Mouse (Mus musculus) midbrain, postnatal 0 days (tissue): ENCODE results near the gene Tspan15. TPM values are rescaled to one million over a fixed set of nuclear protein-coding genes. Genes with fewer than 3 reads are reported as not detected.
A peak's percentile ranks its signal among the peaks of the same experiment; 100 is the strongest.

ENCODE experiments used
- ATAC-seq: fragments of 200-750 bp; cut with Nextera tagmentation; 2 replicates; pipeline ENCODE4 v1.8.0; 2017; ENCODE audit warnings: moderate number of reproducible peaks, mild to moderate bottlenecking, moderate TSS enrichment, moderate library complexity; ENCODE audit not compliant: low FRiP score
- DNase-seq: peaks from one replicate; pipeline ENCODE4 v3.0.0-alpha.2; 2015; ENCODE audit warnings: low spot score
- H3K27ac ChIP-seq: fragments of 300-500 bp; sonication (generic); 2 replicates; pipeline ENCODE4 v1.5.1; 2014; ENCODE audit warnings: low read depth, mild to moderate bottlenecking, low read length, mixed read lengths
- H3K27me3 ChIP-seq: fragments of 300-500 bp; sonication (generic); 2 replicates; pipeline ENCODE4 v1.6.1; 2014; ENCODE audit warnings: low read length, control low read depth, mixed read lengths; ENCODE audit not compliant: insufficient read depth
- H3K36me3 ChIP-seq: fragments of 300-500 bp; sonication (generic); 2 replicates; pipeline ENCODE4 v1.6.1; 2014; ENCODE audit warnings: low read length, control low read depth, mixed read lengths; ENCODE audit not compliant: insufficient read depth
- H3K4me1 ChIP-seq: fragments of 300-500 bp; sonication (generic); 2 replicates; pipeline ENCODE4 v1.6.1; 2014; ENCODE audit warnings: mild to moderate bottlenecking, control low read depth, antibody characterized with exemption, low read length, mixed read lengths; ENCODE audit not compliant: insufficient read depth
- H3K4me2 ChIP-seq: fragments of 300-500 bp; sonication (generic); 2 replicates; pipeline ENCODE4 v1.6.1; 2014; ENCODE audit warnings: low read depth, mild to moderate bottlenecking, low read length, mixed read lengths; ENCODE audit not compliant: poor library complexity, severe bottlenecking
- H3K4me3 ChIP-seq: fragments of 300-500 bp; sonication (generic); 2 replicates; pipeline ENCODE4 v1.5.1; 2014; ENCODE audit warnings: low read depth, mild to moderate bottlenecking, low read length, moderate library complexity
- H3K9ac ChIP-seq: fragments of 300-500 bp; sonication (generic); replicated peaks from 2 replicates; pipeline ENCODE4 v1.6.1; 2014; ENCODE audit warnings: mild to moderate bottlenecking, low read length, moderate library complexity, mixed read lengths; ENCODE audit not compliant: poor library complexity, severe bottlenecking
- H3K9me3 ChIP-seq: fragments of 300-500 bp; sonication (generic); 2 replicates; pipeline ENCODE4 v1.6.1; 2016; ENCODE audit warnings: low read length, control low read depth
- CTCF ChIP-seq: IDR thresholded peaks from 2 replicates; pipeline ENCODE4 v1.5.1; 2016; ENCODE audit warnings: antibody characterized with exemption, mild to moderate bottlenecking
- WGBS: fragments of 180-500 bp; shearing (Covaris S2); extraction: QIAGEN DNeasy Blood & Tissue Kit; methylation state at CpG from one replicate; pipeline ENCODE4 v1.1.7; 2014; 5-methylcytosine and 5-hydroxymethylcytosine counted together
- polyA plus RNA-seq: library from polyadenylated mRNA; unstranded; fragments of >200 nt; fragmentation: Nextera tagmentation; extraction: Ambion mirVana; gene quantifications from 2 replicates; pipeline ENCODE4 v1.2.1, GENCODE M21; 2015
- total RNA-seq: library from RNA; depleted of rRNA; stranded (reverse); fragments of >200 nt; gene quantifications from 2 replicates; pipeline ENCODE4 v1.2.3, GENCODE M21; 2014; rRNA removed

Gene Tspan15
- total RNA-seq = 13.8 and 20.2 TPM in 2 replicates
- polyA plus RNA-seq = 17.0 and 19.0 TPM in 2 replicates

DNA sequence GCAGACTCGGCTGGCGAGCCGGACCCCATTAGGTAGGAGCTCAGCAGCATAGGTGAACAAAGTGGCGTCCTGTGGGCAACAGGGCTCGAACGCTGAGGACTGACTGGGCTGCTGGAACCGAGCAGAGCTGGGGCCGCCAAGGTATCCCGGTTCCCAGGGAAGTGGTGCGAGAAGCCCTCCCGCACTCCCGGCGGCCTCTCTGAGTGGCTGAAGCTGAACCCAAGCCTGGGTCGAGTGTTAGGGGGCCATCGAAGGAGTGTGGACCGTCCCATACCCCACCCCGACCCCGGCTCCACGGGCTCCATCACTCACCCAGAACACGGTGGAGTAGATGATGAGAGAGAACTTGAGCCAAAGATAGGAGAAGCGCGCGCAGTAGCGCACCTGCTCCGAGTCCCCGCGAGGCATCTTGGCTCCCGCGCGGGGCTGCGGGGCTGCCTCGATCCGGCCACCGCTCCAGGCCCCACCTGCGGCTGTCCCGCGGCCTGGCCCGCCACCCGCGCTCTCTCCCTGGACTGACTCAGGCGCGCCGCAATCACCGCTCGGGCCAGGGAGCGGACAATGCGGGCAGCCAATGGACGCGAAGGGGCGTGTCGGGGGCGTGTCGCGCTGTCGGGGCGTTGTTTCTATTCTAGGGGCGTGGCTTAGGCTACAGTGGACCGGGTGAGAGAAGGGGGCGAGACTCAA is at the start of gene Tspan15:
Gene Tspan15, minus strand, starts transcription at position 544 of the 687 bp plus-strand sequence.
- Histone ChIP-seq H3K4me2 (peak within 1 kb of the TSS; percentile 98), H3K36me3 (no peaks in the 10 kb centered on the region), H3K9ac (peak within 1 kb of the TSS; percentile 51), H3K4me1 (peaks cover 6% of the 10 kb centered on the region; the same call in 1 of the 2 replicates), H3K27ac (no peak within 1 kb of the TSS), H3K27me3 (peaks cover 3% of the 10 kb centered on the region; the same call in 1 of the 2 replicates), H3K9me3 (no peaks in the 10 kb centered on the region), H3K4me3 (peak within 1 kb of the TSS; percentile 69)
- DNase-seq (peak; percentile 86), ATAC-seq (peak; percentile 93)
- WGBS = under 1% methylated on average over 59 of the region's 59 CpGs
- no peak for TF ChIP-seq CTCF

GRCm38 (mm10) chr10:62279671-62280070 is 48.6 kb upstream of the Tspan15 start:
- DNase-seq (no peak), ATAC-seq (no peak)
- Histone ChIP-seq H3K36me3 (peaks cover 54% of the 10 kb centered on the region), H3K9me3 (no peaks in the 10 kb centered on the region), H3K9ac (no peak overlapping the region), H3K4me2 (no peak overlapping the region), H3K4me1 (no peaks in the 10 kb centered on the region), H3K27me3 (no peaks in the 10 kb centered on the region), H3K4me3 (no peak overlapping the region), H3K27ac (no peak overlapping the region)
- TF ChIP-seq CTCF = no peak
- WGBS = 91% methylated on average over 4 of the region's 4 CpGs

GRCm38 (mm10) chr10:62279066-62279465 is 48.0 kb upstream of the Tspan15 start:
- Histone ChIP-seq H3K4me1 (no peaks in the 10 kb centered on the region), H3K9ac (no peak overlapping the region), H3K4me2 (no peak overlapping the region), H3K4me3 (no peak overlapping the region), H3K9me3 (no peaks in the 10 kb centered on the region), H3K27me3 (no peaks in the 10 kb centered on the region), H3K36me3 (peaks cover 56% of the 10 kb centered on the region), H3K27ac (no peak overlapping the region)
- no peak for TF ChIP-seq CTCF
- ATAC-seq = no peak
- DNase-seq = no peak
- 75% methylated on average over 3 of the region's 3 CpGs for WGBS

DNA sequence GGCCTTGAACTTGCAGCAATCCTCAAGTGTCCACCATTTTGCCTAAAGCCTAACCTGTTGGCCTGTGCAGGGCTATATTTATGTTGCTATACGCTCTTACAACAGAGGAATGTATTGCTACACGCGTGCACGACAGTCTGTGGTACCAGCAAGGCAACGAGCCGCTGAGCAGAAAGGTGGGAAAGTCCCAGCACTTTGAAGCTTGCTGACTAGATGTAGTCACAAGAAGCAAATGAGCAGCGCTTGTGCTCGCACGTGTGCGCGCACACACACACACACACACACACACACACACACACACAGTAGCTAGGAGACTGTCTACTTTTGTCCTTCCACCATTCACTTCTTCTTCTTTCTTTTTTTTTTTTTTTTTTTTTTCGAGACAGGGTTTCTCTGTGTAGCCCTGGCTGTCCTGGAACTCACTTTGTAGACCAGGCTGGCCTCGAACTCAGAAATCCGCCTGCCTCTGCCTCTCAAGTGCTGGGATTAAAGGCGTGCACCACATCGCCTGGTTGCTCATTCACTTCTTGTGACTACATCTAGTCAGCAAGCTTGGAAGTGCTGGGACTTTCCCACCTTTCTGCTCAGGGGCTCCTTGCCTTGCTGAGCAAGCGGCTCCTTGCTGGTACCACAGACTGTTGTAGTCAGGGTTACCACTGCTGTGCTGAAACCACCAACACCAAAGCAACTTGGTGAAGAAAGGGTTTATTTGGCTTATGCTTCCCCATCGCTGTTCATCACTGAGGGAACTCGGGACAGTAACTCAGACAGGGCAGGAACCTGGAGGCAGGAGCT is 46.6 kb upstream of the Tspan15 start:
- ATAC-seq (no peak), DNase-seq (no peak)
- no peak for TF ChIP-seq CTCF
- WGBS = 97% methylated on average over 18 of the region's 19 CpGs
- Histone ChIP-seq H3K36me3 (peaks cover 55% of the 10 kb centered on the region), H3K27me3 (no peaks in the 10 kb centered on the region), H3K9ac (no peak overlapping the region), H3K4me3 (no peak overlapping the region), H3K4me1 (no peaks in the 10 kb centered on the region), H3K4me2 (no peak overlapping the region), H3K27ac (no peak overlapping the region), H3K9me3 (no peaks in the 10 kb centered on the region)

- peaks cover 51% of the 10 kb centered on the region for H3K36me3 ChIP-seq
- H3K9ac ChIP-seq = no peak overlapping the region
- H3K4me3 ChIP-seq = no peak overlapping the region
- H3K27ac ChIP-seq = no peak overlapping the region
- H3K4me1 ChIP-seq = no peaks in the 10 kb centered on the region
- no peaks in the 10 kb centered on the region for H3K27me3 ChIP-seq
- peak; percentile 88 for TF ChIP-seq CTCF
- H3K4me2 ChIP-seq = no peak overlapping the region
- ATAC-seq = no peak
- DNase-seq = peak; percentile 86
- 36% methylated on average over 4 of the region's 4 CpGs for WGBS
- no peaks in the 10 kb centered on the region for H3K9me3 ChIP-seq
Observed at GRCm38 (mm10) chr10:62275235-62275634, 44.2 kb upstream of the Tspan15 start.

GRCm38 (mm10) chr10:62269278-62269677 is 38.2 kb upstream of the Tspan15 start:
- peaks cover 48% of the 10 kb centered on the region for H3K36me3 ChIP-seq
- 86% methylated on average over 15 of the region's 16 CpGs for WGBS
- H3K9ac ChIP-seq = no peak overlapping the region
- H3K9me3 ChIP-seq = no peaks in the 10 kb centered on the region
- H3K27me3 ChIP-seq = no peaks in the 10 kb centered on the region
- ATAC-seq (0 out of 2 replicates have a peak, but pooled peaks have one; percentile 18), DNase-seq (no peak)
- H3K4me3 ChIP-seq = no peak overlapping the region
- H3K4me1 ChIP-seq = no peaks in the 10 kb centered on the region
- no peak overlapping the region for H3K4me2 ChIP-seq
- no peak overlapping the region for H3K27ac ChIP-seq
- TF ChIP-seq CTCF = no peak
